Mouse (Mus musculus): Measurements from ENCODE around the gene Olfr629. TPM values are rescaled to one million over a fixed set of nuclear protein-coding genes. Genes with fewer than 3 reads are reported as not detected.
"Not testable (repeated sequence)": the region's sequence is repeated elsewhere in the genome, so short reads cannot be mapped to it uniquely, and the experiment has no call there.

The Olfr629 gene
- not detected in 2 replicates for polyA plus RNA-seq (2014; fragmentation: Nextera tagmentation; extraction: Ambion mirVana)

DNA sequence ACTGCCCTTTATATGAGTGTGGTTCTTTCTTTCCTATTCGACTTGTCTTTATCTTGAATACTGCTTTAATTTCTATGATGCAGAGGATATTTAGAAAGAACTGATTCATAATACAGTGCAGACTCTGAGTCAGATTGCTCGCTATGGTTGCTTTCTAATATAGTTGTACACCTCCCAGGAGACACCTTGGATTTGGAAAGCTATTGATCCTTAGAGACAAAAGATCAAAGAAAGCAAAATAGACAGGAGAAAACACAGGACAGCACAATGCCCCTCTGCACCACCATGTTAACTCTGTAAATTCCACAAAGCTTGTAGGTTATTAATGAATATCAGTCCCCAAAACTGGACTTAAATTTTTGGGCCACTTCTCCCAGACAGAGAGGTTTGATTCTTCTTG lies at the start of gene Olfr629:
Olfr629 (minus strand) TSS at position 101 of the 400 bp plus-strand sequence.
- H3K27ac ChIP-seq (ENCODE audit: low read depth): no peak within 1 kb of the TSS
- no peak within 1 kb of the TSS for H3K4me3 ChIP-seq (ENCODE audit: low read depth, low read length)
- WGBS: 85% methylated on average over 2 of the region's 2 CpGs
- H3K27me3 ChIP-seq (replicated peaks; ENCODE audit: control insufficient read depth, insufficient read depth, low read length): no peaks in the 10 kb centered on the region
- H3K4me2 ChIP-seq (ENCODE audit: low read length): no peak within 1 kb of the TSS
- H3K4me1 ChIP-seq (replicated peaks; ENCODE audit: control insufficient read depth, insufficient read depth, low read length): no peaks in the 10 kb centered on the region
- no peaks in the 10 kb centered on the region for H3K9me3 ChIP-seq (ENCODE audit: control insufficient read depth, low read length)
- no peak within 1 kb of the TSS for H3K9ac ChIP-seq (ENCODE audit: low read length)
- DNase-seq (ENCODE audit: low spot score) (no peak), ATAC-seq (replicated peaks; ENCODE audit: low FRiP score, low TSS enrichment, low read depth) (no peak)
- no peaks in the 10 kb centered on the region for H3K36me3 ChIP-seq (ENCODE audit: control insufficient read depth, insufficient read depth, low read length)

DNA sequence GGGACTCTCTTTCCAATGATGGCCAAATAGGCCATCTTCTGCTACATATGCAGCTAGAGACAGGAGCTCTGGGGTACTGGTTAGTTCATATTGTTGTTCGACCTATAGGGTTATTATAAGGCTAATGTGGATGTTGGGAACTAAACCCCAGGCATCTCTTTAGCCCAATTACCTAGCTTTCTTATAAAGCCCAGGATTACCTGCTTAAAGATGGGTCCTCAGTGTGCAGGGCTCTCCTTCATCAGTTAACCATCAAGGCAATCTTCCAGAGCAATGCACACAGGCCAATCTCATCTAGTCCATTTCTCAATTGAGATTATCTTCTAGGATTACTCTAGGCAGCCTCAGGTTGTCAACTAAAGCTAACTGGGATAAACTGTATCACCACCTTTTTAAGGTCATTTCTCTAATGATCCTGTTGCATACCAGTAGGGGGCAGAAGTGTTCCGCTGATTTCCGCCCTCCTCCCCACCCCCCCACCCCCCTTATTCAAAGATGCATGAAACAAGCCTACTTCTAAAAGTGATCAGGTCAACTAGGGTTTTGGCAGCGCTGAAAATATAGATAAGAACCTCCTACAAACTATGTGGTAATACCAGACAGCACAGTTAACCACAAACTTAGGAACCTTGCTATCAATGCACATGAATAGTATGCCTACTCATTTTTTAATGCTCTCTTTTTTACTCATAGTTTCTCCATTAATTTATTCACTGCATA lies 48.1 kb upstream of the Olfr629 start:
- no peak for ATAC-seq (replicated peaks; ENCODE audit: low FRiP score, low TSS enrichment, low read depth)
- Histone ChIP-seq H3K27me3 (replicated peaks; ENCODE audit: control insufficient read depth, insufficient read depth, low read length) (no peaks in the 10 kb centered on the region), H3K4me1 (replicated peaks; ENCODE audit: control insufficient read depth, insufficient read depth, low read length) (no peaks in the 10 kb centered on the region), H3K4me2 (ENCODE audit: low read length) (no peak overlapping the region), H3K27ac (ENCODE audit: low read depth) (no peak overlapping the region), H3K36me3 (ENCODE audit: control insufficient read depth, insufficient read depth, low read length) (no peaks in the 10 kb centered on the region), H3K9ac (ENCODE audit: low read length) (no peak overlapping the region), H3K9me3 (ENCODE audit: control insufficient read depth, low read length) (no peaks in the 10 kb centered on the region), H3K4me3 (ENCODE audit: low read depth, low read length) (no peak overlapping the region)
- DNase-seq (ENCODE audit: low spot score): no peak
- WGBS: 22% methylated on average over 4 of the region's 4 CpGs

DNA sequence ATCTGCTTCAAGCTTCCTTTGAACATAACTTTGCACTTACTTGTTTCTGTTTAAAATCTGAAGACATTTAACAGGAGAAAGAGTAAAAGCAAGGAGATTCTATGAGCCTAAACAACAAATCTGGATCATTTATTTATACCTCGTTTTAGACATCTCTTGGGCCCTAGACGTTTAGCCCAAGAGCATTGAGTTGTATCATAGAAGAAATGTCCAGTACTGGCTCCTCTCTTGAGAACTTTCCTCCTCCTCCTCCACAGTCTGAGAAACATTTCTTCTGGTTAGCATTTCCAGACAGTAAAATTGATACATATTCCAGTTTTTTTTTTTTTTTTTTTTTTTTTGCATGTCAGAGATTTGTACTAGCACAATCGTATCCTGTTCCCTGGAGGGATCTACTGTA lies 47.0 kb upstream of the Olfr629 start, which contains the start of gene Olfr67:
Olfr67 (minus strand) TSS at position 101 of the 400 bp plus-strand sequence.
- H3K36me3 ChIP-seq (ENCODE audit: control insufficient read depth, insufficient read depth, low read length): no peaks in the 10 kb centered on the region
- H3K27ac ChIP-seq (ENCODE audit: low read depth): no peak within 1 kb of the TSS
- no peak within 1 kb of the TSS for H3K9ac ChIP-seq (ENCODE audit: low read length)
- DNase-seq (ENCODE audit: low spot score) (no peak), ATAC-seq (replicated peaks; ENCODE audit: low FRiP score, low TSS enrichment, low read depth) (no peak)
- H3K4me2 ChIP-seq (ENCODE audit: low read length): no peak within 1 kb of the TSS
- no peaks in the 10 kb centered on the region for H3K9me3 ChIP-seq (ENCODE audit: control insufficient read depth, low read length)
- H3K4me1 ChIP-seq (replicated peaks; ENCODE audit: control insufficient read depth, insufficient read depth, low read length): no peaks in the 10 kb centered on the region
- WGBS: 69% methylated on average over 3 of the region's 3 CpGs
- H3K4me3 ChIP-seq (ENCODE audit: low read depth, low read length): no peak within 1 kb of the TSS
- no peaks in the 10 kb centered on the region for H3K27me3 ChIP-seq (replicated peaks; ENCODE audit: control insufficient read depth, insufficient read depth, low read length)

GRCm38 (mm10) chr7:103779598-103779997 lies 34.9 kb upstream of the Olfr629 start, which contains the start of gene Olfr68:
Olfr68 (minus strand) TSS chr7:103779698.
- H3K9me3 ChIP-seq (ENCODE audit: control insufficient read depth, low read length): no peaks in the 10 kb centered on the region
- H3K9ac ChIP-seq (ENCODE audit: low read length): no peak within 1 kb of the TSS
- H3K4me2 ChIP-seq (ENCODE audit: low read length): no peak within 1 kb of the TSS
- H3K4me1 ChIP-seq (replicated peaks; ENCODE audit: control insufficient read depth, insufficient read depth, low read length): no peaks in the 10 kb centered on the region
- H3K27ac ChIP-seq (ENCODE audit: low read depth): no peak within 1 kb of the TSS
- H3K27me3 ChIP-seq (replicated peaks; ENCODE audit: control insufficient read depth, insufficient read depth, low read length): no peaks in the 10 kb centered on the region
- 75% methylated on average over 3 of the region's 3 CpGs for WGBS
- DNase-seq (ENCODE audit: low spot score): no peak
- no peak within 1 kb of the TSS for H3K4me3 ChIP-seq (ENCODE audit: low read depth, low read length)
- no peaks in the 10 kb centered on the region for H3K36me3 ChIP-seq (ENCODE audit: control insufficient read depth, insufficient read depth, low read length)
- ATAC-seq (replicated peaks; ENCODE audit: low FRiP score, low TSS enrichment, low read depth): no peak

- 79% methylated on average over 4 of the region's 4 CpGs for WGBS
Measured at GRCm38 (mm10) chr7:103777652-103778051, 32.9 kb upstream of the Olfr629 start.

DNA sequence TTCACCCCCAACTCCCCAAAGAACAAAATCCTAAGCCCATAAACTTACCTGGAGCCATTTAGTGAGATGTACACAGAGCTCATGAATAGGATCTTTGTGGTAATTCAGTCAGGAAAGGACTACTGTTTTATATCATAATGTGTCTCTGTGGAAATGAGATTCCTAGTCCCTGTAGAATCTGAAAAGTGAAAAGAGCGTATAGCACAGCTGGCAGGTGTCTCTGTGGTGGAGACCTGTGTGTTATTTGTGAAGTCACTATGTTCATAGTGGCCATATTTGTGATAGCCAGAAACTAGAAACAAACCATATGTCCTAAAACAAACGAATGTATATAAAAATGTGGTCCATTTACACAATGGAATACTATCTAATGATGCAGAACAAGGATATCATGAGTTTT lies 26.8 kb upstream of the Olfr629 start, which contains the start of gene Olfr69:
Olfr69 (minus strand) TSS at position 101 of the 400 bp plus-strand sequence.
- H3K4me2 ChIP-seq (ENCODE audit: low read length): no peak within 1 kb of the TSS
- H3K9ac ChIP-seq (ENCODE audit: low read length): no peak within 1 kb of the TSS
- no peak for ATAC-seq (replicated peaks; ENCODE audit: low FRiP score, low TSS enrichment, low read depth)
- H3K36me3 ChIP-seq (ENCODE audit: control insufficient read depth, insufficient read depth, low read length): no peaks in the 10 kb centered on the region
- no peak for DNase-seq (ENCODE audit: low spot score)
- H3K9me3 ChIP-seq (ENCODE audit: control insufficient read depth, low read length): no peaks in the 10 kb centered on the region
- H3K4me3 ChIP-seq (ENCODE audit: low read depth, low read length): no peak within 1 kb of the TSS
- no peak within 1 kb of the TSS for H3K27ac ChIP-seq (ENCODE audit: low read depth)
- H3K4me1 ChIP-seq (replicated peaks; ENCODE audit: control insufficient read depth, insufficient read depth, low read length): no peaks in the 10 kb centered on the region
- WGBS: 81% methylated on average over 2 of the region's 2 CpGs
- H3K27me3 ChIP-seq (replicated peaks; ENCODE audit: control insufficient read depth, insufficient read depth, low read length): no peaks in the 10 kb centered on the region

More at GRCm38 (mm10) chr7:103777652-103778051, 32.9 kb upstream of the Olfr629 start:
- H3K36me3 ChIP-seq (ENCODE audit: control insufficient read depth, insufficient read depth, low read length); H3K4me2 ChIP-seq (ENCODE audit: low read length); H3K27ac ChIP-seq (ENCODE audit: low read depth); H3K27me3 ChIP-seq (replicated peaks; ENCODE audit: control insufficient read depth, insufficient read depth, low read length); DNase-seq (ENCODE audit: low spot score); H3K4me3 ChIP-seq (ENCODE audit: low read depth, low read length); H3K9me3 ChIP-seq (ENCODE audit: control insufficient read depth, low read length); ATAC-seq (replicated peaks; ENCODE audit: low FRiP score, low TSS enrichment, low read depth); H3K4me1 ChIP-seq (replicated peaks; ENCODE audit: control insufficient read depth, insufficient read depth, low read length); H3K9ac ChIP-seq (ENCODE audit: low read length): not testable (repeated sequence)

- not testable (repeated sequence) for ATAC-seq (replicated peaks; ENCODE audit: low FRiP score, low TSS enrichment, low read depth); H3K4me2 ChIP-seq (ENCODE audit: low read length); DNase-seq (ENCODE audit: low spot score); H3K4me1 ChIP-seq (replicated peaks; ENCODE audit: control insufficient read depth, insufficient read depth, low read length); H3K27me3 ChIP-seq (replicated peaks; ENCODE audit: control insufficient read depth, insufficient read depth, low read length); H3K27ac ChIP-seq (ENCODE audit: low read depth); H3K4me3 ChIP-seq (ENCODE audit: low read depth, low read length); H3K9ac ChIP-seq (ENCODE audit: low read length); H3K9me3 ChIP-seq (ENCODE audit: control insufficient read depth, low read length); H3K36me3 ChIP-seq (ENCODE audit: control insufficient read depth, insufficient read depth, low read length)
- 94% methylated on average over 6 of the region's 6 CpGs for WGBS
Measured at GRCm38 (mm10) chr7:103767687-103768086, 22.9 kb upstream of the Olfr629 start.

DNA sequence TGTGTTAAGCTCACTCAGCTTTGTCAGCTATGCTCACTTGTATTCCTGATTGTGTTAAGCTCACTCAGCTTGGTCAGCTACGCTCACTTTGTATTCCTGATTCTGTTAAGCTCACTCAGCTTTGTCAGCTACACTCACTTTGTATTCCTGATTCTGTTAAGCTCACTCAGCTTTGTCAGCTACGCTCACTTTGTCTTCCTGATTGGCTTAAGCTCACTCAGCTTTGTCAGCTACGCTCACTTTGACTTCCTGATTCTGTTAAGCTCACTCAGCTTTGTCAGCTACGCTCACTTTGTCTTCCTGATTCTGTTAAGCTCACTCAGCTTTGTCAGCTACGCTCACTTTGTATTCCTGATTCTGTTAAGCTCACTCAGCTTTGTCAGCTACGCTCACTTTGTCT lies 17.5 kb upstream of the Olfr629 start:
- not testable (repeated sequence) for DNase-seq (ENCODE audit: low spot score); H3K27me3 ChIP-seq (replicated peaks; ENCODE audit: control insufficient read depth, insufficient read depth, low read length); H3K36me3 ChIP-seq (ENCODE audit: control insufficient read depth, insufficient read depth, low read length); H3K9me3 ChIP-seq (ENCODE audit: control insufficient read depth, low read length); ATAC-seq (replicated peaks; ENCODE audit: low FRiP score, low TSS enrichment, low read depth); H3K4me1 ChIP-seq (replicated peaks; ENCODE audit: control insufficient read depth, insufficient read depth, low read length); H3K9ac ChIP-seq (ENCODE audit: low read length); H3K4me2 ChIP-seq (ENCODE audit: low read length); H3K4me3 ChIP-seq (ENCODE audit: low read depth, low read length); H3K27ac ChIP-seq (ENCODE audit: low read depth)
- 80% methylated on average over 6 of the region's 6 CpGs for WGBS

- Histone ChIP-seq H3K4me2 (ENCODE audit: low read length) (no peak within 1 kb of the TSS), H3K4me1 (replicated peaks; ENCODE audit: control insufficient read depth, insufficient read depth, low read length) (no peaks in the 10 kb centered on the region), H3K9me3 (ENCODE audit: control insufficient read depth, low read length) (no peaks in the 10 kb centered on the region), H3K9ac (ENCODE audit: low read length) (no peak within 1 kb of the TSS), H3K27me3 (replicated peaks; ENCODE audit: control insufficient read depth, insufficient read depth, low read length) (no peaks in the 10 kb centered on the region), H3K4me3 (ENCODE audit: low read depth, low read length) (no peak within 1 kb of the TSS), H3K27ac (ENCODE audit: low read depth) (no peak within 1 kb of the TSS), H3K36me3 (ENCODE audit: control insufficient read depth, insufficient read depth, low read length) (no peaks in the 10 kb centered on the region)
- ATAC-seq (replicated peaks; ENCODE audit: low FRiP score, low TSS enrichment, low read depth) (no peak), DNase-seq (ENCODE audit: low spot score) (no peak)
- WGBS: 42% methylated on average over 2 of the region's 2 CpGs
Measured at GRCm38 (mm10) chr7:103757233-103757632, 12.5 kb upstream of the Olfr629 start, which contains the start of gene Olfr630. Olfr630 (minus strand) TSS chr7:103757333.

Measured in intestine, embryonic 14.5 days (tissue).